Mouse (Mus musculus) kidney, postnatal 0 days (tissue): Measurements from ENCODE around the gene Psmd1. TPM values are rescaled to one million over a fixed set of nuclear protein-coding genes. Genes with fewer than 3 reads are reported as not detected.

ENCODE experiments used
- ATAC-seq: fragments of 200-750 bp; cut with Nextera tagmentation; replicated peaks from 2 replicates; pipeline ENCODE4 v1.8.0; 2017; ENCODE audit warnings: low read depth, moderate number of reproducible peaks, moderate TSS enrichment, moderate library complexity; ENCODE audit not compliant: low FRiP score
- DNase-seq: peaks from one replicate; pipeline ENCODE4 v3.0.0-alpha.2; 2016; ENCODE audit warnings: low spot score
- H3K27ac ChIP-seq: fragments of 300-500 bp; sonication (generic); 2 replicates; pipeline ENCODE4 v1.5.1; 2014; ENCODE audit warnings: mild to moderate bottlenecking
- H3K27me3 ChIP-seq: fragments of 300-500 bp; sonication (generic); 2 replicates; pipeline ENCODE4 v1.6.1; 2014; ENCODE audit warnings: low read length, mixed read lengths; ENCODE audit not compliant: insufficient read depth
- H3K36me3 ChIP-seq: fragments of 300-500 bp; sonication (generic); 2 replicates; pipeline ENCODE4 v1.6.1; 2014; ENCODE audit warnings: low read length, mixed read lengths; ENCODE audit not compliant: insufficient read depth
- H3K4me1 ChIP-seq: fragments of 300-500 bp; sonication (generic); replicated peaks from 2 replicates; pipeline ENCODE4 v1.6.1; 2014; ENCODE audit warnings: antibody characterized with exemption, low read length, mixed read lengths; ENCODE audit not compliant: insufficient read depth
- H3K4me2 ChIP-seq: fragments of 300-500 bp; sonication (generic); 2 replicates; pipeline ENCODE4 v1.6.1; 2014; ENCODE audit warnings: mild to moderate bottlenecking, low read length, moderate library complexity, mixed read lengths
- H3K4me3 ChIP-seq: fragments of 300-500 bp; sonication (generic); replicated peaks from 2 replicates; pipeline ENCODE4 v1.5.1; 2014; ENCODE audit warnings: low read depth, low read length
- H3K9ac ChIP-seq: fragments of 300-500 bp; sonication (generic); 2 replicates; pipeline ENCODE4 v1.6.1; 2014; ENCODE audit warnings: low read depth, low read length
- H3K9me3 ChIP-seq: fragments of 300-500 bp; sonication (generic); replicated peaks from 2 replicates; pipeline ENCODE4 v1.6.1; 2016; ENCODE audit warnings: low read length, inconsistent platforms, mixed read lengths
- CTCF ChIP-seq: IDR thresholded peaks from 2 replicates; pipeline ENCODE4 v1.5.1; 2016; ENCODE audit warnings: antibody characterized with exemption, low read depth, mild to moderate bottlenecking, moderate library complexity
- WGBS: fragments of 180-500 bp; shearing (Covaris S2); extraction: QIAGEN DNeasy Blood & Tissue Kit; methylation state at CpG from one replicate; pipeline ENCODE4 v1.1.7; 2014; 5-methylcytosine and 5-hydroxymethylcytosine counted together
- polyA plus RNA-seq: library from polyadenylated mRNA; unstranded; fragments of >200 nt; fragmentation: Nextera tagmentation; extraction: Ambion mirVana; gene quantifications from 2 replicates; pipeline ENCODE4 v1.2.1, GENCODE M21; 2015

The Psmd1 gene
- polyA plus RNA-seq, 1 experiment from 2014 or later: 123 TPM

DNA sequence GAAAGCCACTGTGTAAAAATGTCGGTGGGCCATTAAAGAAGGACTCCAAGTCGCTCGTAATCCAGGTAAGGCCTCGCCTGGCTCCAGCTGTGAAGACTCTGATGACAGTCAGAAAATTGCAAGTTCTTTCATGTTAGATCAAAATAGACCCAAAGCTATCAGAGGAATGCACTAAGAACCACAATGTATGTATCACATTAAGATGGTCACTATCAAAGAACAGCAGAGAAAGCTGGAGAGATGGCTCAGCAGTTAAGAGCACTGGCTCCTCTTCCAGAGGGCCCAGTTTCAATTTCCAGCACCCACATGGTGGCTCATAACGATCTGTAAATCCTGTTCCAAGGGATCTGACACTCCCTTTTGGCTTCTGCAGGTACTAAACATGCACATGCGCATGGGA, 95.9 kb downstream of the Psmd1 start:
- no peak for TF ChIP-seq CTCF
- Histone ChIP-seq H3K4me1 (peaks cover 6% of the 10 kb centered on the region; the same call in 1 of the 2 replicates), H3K4me2 (no peak overlapping the region), H3K9ac (no peak overlapping the region), H3K4me3 (no peak overlapping the region), H3K27me3 (no peaks in the 10 kb centered on the region), H3K27ac (no peak overlapping the region), H3K36me3 (peaks cover 47% of the 10 kb centered on the region; the same call in 1 of the 2 replicates), H3K9me3 (no peaks in the 10 kb centered on the region)
- DNase-seq: no peak
- WGBS: 94% methylated on average over 6 of the region's 6 CpGs
- no peak for ATAC-seq

DNA sequence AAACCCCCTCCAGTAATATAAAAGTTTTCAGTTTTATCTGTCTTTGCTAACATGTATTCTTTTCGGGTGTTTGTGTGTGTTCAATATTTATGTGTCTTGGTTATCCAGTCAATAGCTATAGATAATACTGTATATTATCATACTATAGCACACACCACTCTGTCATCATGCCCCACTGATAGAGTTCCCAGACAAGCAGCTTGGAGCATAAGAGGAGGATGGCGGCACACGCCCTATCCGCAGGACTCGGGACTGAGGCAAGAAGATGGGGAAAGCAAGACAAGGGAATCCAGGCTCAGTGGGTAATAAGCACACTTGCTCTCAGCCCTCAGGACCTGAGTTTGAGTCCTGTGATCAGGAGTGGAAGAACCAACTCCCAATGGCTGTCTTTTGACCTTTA, 96.3 kb downstream of the Psmd1 start:
- Histone ChIP-seq H3K4me3 (no peak overlapping the region), H3K27ac (no peak overlapping the region), H3K27me3 (no peaks in the 10 kb centered on the region), H3K4me1 (peaks cover 2% of the 10 kb centered on the region; the same call in 1 of the 2 replicates), H3K36me3 (peaks cover 47% of the 10 kb centered on the region; the same call in 1 of the 2 replicates), H3K9me3 (no peaks in the 10 kb centered on the region), H3K9ac (no peak overlapping the region), H3K4me2 (no peak overlapping the region)
- ATAC-seq (no peak), DNase-seq (no peak)
- TF ChIP-seq CTCF: no peak
- WGBS: 98% methylated on average over 5 of the region's 5 CpGs

DNA sequence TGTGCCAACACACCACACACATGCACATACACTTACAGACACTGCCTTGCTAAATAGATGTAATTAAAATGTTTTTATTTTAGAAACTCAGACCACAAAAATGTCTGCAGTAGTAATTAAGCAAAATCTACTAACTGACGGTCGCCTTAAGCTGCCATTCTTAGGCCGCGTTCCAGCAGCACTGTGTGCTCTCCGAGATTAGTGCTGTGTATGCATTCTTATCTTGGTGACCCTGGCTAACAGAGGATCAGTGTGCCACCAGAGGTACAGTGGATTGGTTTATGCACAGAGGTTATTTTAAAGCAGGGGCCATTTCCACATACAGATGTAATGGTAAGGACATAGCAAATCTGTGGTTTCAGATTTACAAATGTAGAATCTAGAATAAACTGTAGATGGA, 96.9 kb downstream of the Psmd1 start:
- 90% methylated on average over 5 of the region's 5 CpGs for WGBS
- no peak overlapping the region for H3K4me3 ChIP-seq
- DNase-seq (no peak), ATAC-seq (no peak)
- no peaks in the 10 kb centered on the region for H3K4me1 ChIP-seq
- no peak for TF ChIP-seq CTCF
- H3K9me3 ChIP-seq: no peaks in the 10 kb centered on the region
- peaks cover 51% of the 10 kb centered on the region; the same call in 1 of the 2 replicates for H3K36me3 ChIP-seq
- no peak overlapping the region for H3K9ac ChIP-seq
- H3K27ac ChIP-seq: no peak overlapping the region
- H3K4me2 ChIP-seq: no peak overlapping the region
- H3K27me3 ChIP-seq: no peaks in the 10 kb centered on the region

DNA sequence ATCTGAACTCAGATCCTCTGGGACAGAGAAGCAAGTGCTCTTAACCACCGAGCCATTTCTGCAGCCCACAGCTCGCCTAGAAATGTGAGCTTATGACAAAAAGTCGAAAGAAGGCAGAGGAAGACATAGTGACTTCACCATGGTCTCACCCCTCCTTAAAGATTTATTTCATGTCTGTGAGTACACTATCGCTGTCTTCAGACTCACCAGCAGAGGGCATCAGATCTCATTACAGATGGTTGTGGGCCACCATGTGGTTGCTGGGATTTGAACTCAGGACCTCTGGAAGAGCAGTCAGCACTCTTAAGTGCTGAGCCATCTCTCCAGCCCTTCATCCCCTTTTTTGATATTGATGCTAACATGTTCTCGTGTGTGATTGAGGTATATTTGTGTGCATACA, 110.4 kb downstream of the Psmd1 start:
- no peak overlapping the region for H3K9ac ChIP-seq
- ATAC-seq (no peak), DNase-seq (no peak)
- peak; percentile 53 for TF ChIP-seq CTCF
- no peak overlapping the region for H3K4me3 ChIP-seq
- no peaks in the 10 kb centered on the region for H3K4me1 ChIP-seq
- H3K36me3 ChIP-seq: 0 out of 2 replicates have a peak, but pooled peaks cover 16% of the 10 kb centered on the region
- no peak overlapping the region for H3K27ac ChIP-seq
- no peak overlapping the region for H3K4me2 ChIP-seq
- WGBS: 95% methylated on average over 5 of the region's 5 CpGs
- no peaks in the 10 kb centered on the region for H3K27me3 ChIP-seq
- H3K9me3 ChIP-seq: no peaks in the 10 kb centered on the region

DNA sequence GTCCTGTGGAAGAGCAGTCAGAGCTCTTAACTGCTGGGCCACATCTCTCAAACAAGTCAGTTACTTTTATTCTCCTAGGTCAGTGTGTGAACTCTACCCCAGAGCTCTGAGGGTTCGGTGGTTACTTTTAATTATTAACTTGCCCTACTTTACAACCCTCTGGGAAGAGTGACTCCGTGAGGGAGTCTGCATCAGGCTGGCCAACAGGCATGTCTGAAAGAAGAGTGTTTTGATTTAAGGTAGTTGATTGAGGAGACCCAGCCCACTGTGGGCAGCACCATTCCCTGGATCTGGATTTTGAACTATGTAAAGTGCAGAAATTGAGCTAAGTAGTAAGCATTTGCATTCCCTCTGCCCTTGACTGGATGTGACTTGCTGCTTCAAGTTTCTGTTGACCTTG, 111.9 kb downstream of the Psmd1 start:
- Histone ChIP-seq H3K27ac (peak overlapping the region; percentile 60), H3K4me1 (no peaks in the 10 kb centered on the region), H3K9me3 (no peaks in the 10 kb centered on the region), H3K27me3 (no peaks in the 10 kb centered on the region), H3K36me3 (0 out of 2 replicates have a peak, but pooled peaks cover 16% of the 10 kb centered on the region), H3K9ac (no peak overlapping the region), H3K4me3 (no peak overlapping the region), H3K4me2 (no peak overlapping the region)
- DNase-seq (peak; percentile 25), ATAC-seq (peak; percentile 59)
- WGBS: 48% methylated on average over 2 of the region's 2 CpGs
- TF ChIP-seq CTCF: no peak

DNA sequence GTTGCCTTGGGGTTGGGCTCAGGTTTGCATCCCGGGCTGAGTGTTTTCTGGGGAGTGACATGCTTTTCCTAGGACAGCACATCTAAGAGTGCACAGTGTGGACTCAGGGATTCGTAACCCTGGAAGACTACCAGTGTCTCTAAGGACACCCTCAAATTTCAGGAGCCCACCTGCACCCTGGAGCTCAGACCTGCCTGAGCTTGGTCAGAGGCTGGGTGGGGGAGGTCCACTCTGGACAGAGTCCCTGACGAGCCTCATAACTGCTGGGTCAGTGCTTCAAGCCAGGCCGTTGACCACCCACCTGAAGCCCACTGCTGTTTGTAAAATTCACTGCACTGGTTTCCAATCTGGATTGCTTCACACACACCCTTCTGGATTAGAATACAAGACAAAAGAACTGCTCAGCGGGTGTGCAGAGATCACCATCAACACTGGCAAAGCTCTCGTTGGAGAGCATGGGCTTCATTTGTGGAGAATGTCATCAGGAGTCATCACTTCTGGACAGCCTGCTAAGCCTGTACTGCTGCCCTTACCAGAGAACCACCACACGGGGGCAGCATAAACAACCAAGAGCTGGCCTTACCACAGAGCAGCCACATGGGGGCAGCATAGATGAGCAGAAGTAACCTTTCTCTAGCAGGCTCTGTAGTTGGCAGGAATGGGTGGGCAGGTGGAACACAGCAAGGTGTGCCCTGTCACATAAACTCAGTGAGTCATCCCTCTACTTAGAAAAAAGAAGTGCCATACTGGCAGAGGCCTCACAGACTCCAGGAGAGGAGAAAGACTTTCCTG, 114.5 kb downstream of the Psmd1 start:
- ATAC-seq: peak; percentile 76
- 0 out of 2 replicates have a peak, but pooled peaks cover 12% of the 10 kb centered on the region for H3K36me3 ChIP-seq
- H3K27me3 ChIP-seq: no peaks in the 10 kb centered on the region
- peak; percentile 93 for DNase-seq
- H3K9me3 ChIP-seq: no peaks in the 10 kb centered on the region
- WGBS: 47% methylated on average over 7 of the region's 7 CpGs
- H3K27ac ChIP-seq: no peak overlapping the region
- TF ChIP-seq CTCF: peak; percentile 100
- no peak overlapping the region for H3K4me2 ChIP-seq
- H3K4me1 ChIP-seq: no peaks in the 10 kb centered on the region
- no peak overlapping the region for H3K9ac ChIP-seq
- no peak overlapping the region for H3K4me3 ChIP-seq
